Comparison of ENCODE assay signal across 5 mouse cellular contexts in genomic region chr12:5678126-5678525, GRCm38 (mm10).
DNase-seq lines count a peak whose midpoint lies in the region.

No protein-coding gene starts in this region.

- peak; percentile 1 for DNase-seq in 3134 (ENCODE audit: extremely low read depth, insufficient read length, low spot score)
- peak; percentile 1 for DNase-seq in cerebellum, adult 9-11 months
- peak; percentile 18 to 37 for DNase-seq in cerebellum, postnatal 14 days
- peak; percentile 4 for DNase-seq in kidney, postnatal 10 days
- peak; percentile 4 for DNase-seq in right cerebral cortex, postnatal 14 days

Comparison
In these comparisons a context has a peak if more than half of its experiments do, and no peak if none do; other contexts are left out.
1. Peak in every context shown above with its lines: DNase-seq.